Mouse (Mus musculus): Measurements from ENCODE around the gene Polr3g. TPM values are rescaled to one million over a fixed set of nuclear protein-coding genes. Genes with fewer than 3 reads are reported as not detected.

The Polr3g gene
- polyA plus RNA-seq, 1 experiment: 5.2 TPM

GRCm38 (mm10) chr13:81709805-81710204, 1.0 kb downstream of the Polr3g start:
- H3K27ac ChIP-seq (ENCODE audit: insufficient read depth, low read length): no peak overlapping the region
- 26% methylated on average over 4 of the region's 4 CpGs for WGBS
- H3K4me3 ChIP-seq (replicated peaks; ENCODE audit: insufficient read depth, low read depth, low read length): no peak overlapping the region
- no peaks in the 10 kb centered on the region for H3K27me3 ChIP-seq (ENCODE audit: control insufficient read depth, insufficient read depth, low read length)
- TF ChIP-seq CTCF (IDR thresholded peaks at IDR 0.05; ENCODE audit: borderline replicate concordance, insufficient read depth, low read depth, low read length): no peak
- TF ChIP-seq POLR2A (IDR thresholded peaks at IDR 0.05; ENCODE audit: borderline replicate concordance, insufficient read depth, low read length): no peak
- peaks cover 2% of the 10 kb centered on the region for H3K4me1 ChIP-seq (ENCODE audit: control insufficient read depth, insufficient read depth, low read length)
- DNase-seq: no peak

- no peak overlapping the region for H3K4me3 ChIP-seq (replicated peaks; ENCODE audit: insufficient read depth, low read depth, low read length)
- WGBS: 67% methylated on average over 5 of the region's 5 CpGs
- no peak for TF ChIP-seq POLR2A (IDR thresholded peaks at IDR 0.05; ENCODE audit: borderline replicate concordance, insufficient read depth, low read length)
- no peak for DNase-seq
- no peak overlapping the region for H3K27ac ChIP-seq (ENCODE audit: insufficient read depth, low read length)
- no peaks in the 10 kb centered on the region for H3K27me3 ChIP-seq (ENCODE audit: control insufficient read depth, insufficient read depth, low read length)
- H3K4me1 ChIP-seq (ENCODE audit: control insufficient read depth, insufficient read depth, low read length): no peaks in the 10 kb centered on the region
Observed at GRCm38 (mm10) chr13:81706311-81706710, 4.5 kb downstream of the Polr3g start.

GRCm38 (mm10) chr13:81703621-81704020, 7.2 kb downstream of the Polr3g start:
- 83% methylated on average over 9 of the region's 9 CpGs for WGBS
- H3K27ac ChIP-seq (ENCODE audit: insufficient read depth, low read length): no peak overlapping the region

GRCm38 (mm10) chr13:81703148-81703547, 7.7 kb downstream of the Polr3g start:
- Histone ChIP-seq H3K4me1 (ENCODE audit: control insufficient read depth, insufficient read depth, low read length) (no peaks in the 10 kb centered on the region), H3K27ac (ENCODE audit: insufficient read depth, low read length) (no peak overlapping the region), H3K27me3 (ENCODE audit: control insufficient read depth, insufficient read depth, low read length) (no peaks in the 10 kb centered on the region), H3K4me3 (replicated peaks; ENCODE audit: insufficient read depth, low read depth, low read length) (no peak overlapping the region)
- WGBS: 66% methylated on average over 7 of the region's 7 CpGs
- no peak for DNase-seq
- TF ChIP-seq CTCF (IDR thresholded peaks at IDR 0.05; ENCODE audit: borderline replicate concordance, insufficient read depth, low read depth, low read length): no peak
- no peak for TF ChIP-seq POLR2A (IDR thresholded peaks at IDR 0.05; ENCODE audit: borderline replicate concordance, insufficient read depth, low read length)

More at GRCm38 (mm10) chr13:81703621-81704020, 7.2 kb downstream of the Polr3g start:
- Histone ChIP-seq H3K27me3 (ENCODE audit: control insufficient read depth, insufficient read depth, low read length) (no peaks in the 10 kb centered on the region), H3K4me3 (replicated peaks; ENCODE audit: insufficient read depth, low read depth, low read length) (no peak overlapping the region), H3K4me1 (ENCODE audit: control insufficient read depth, insufficient read depth, low read length) (no peaks in the 10 kb centered on the region)
- TF ChIP-seq POLR2A (IDR thresholded peaks at IDR 0.05; ENCODE audit: borderline replicate concordance, insufficient read depth, low read length) (no peak), CTCF (IDR thresholded peaks at IDR 0.05; ENCODE audit: borderline replicate concordance, insufficient read depth, low read depth, low read length) (no peak)
- DNase-seq: no peak

GRCm38 (mm10) chr13:81694446-81694845, 16.4 kb downstream of the Polr3g start:
- H3K27me3 ChIP-seq (ENCODE audit: control insufficient read depth, insufficient read depth, low read length): no peaks in the 10 kb centered on the region
- TF ChIP-seq CTCF (IDR thresholded peaks at IDR 0.05; ENCODE audit: borderline replicate concordance, insufficient read depth, low read depth, low read length) (no peak), POLR2A (IDR thresholded peaks at IDR 0.05; ENCODE audit: borderline replicate concordance, insufficient read depth, low read length) (no peak)
- 93% methylated on average over 12 of the region's 12 CpGs for WGBS
- H3K27ac ChIP-seq (ENCODE audit: insufficient read depth, low read length): no peak overlapping the region
- H3K4me1 ChIP-seq (ENCODE audit: control insufficient read depth, insufficient read depth, low read length): no peaks in the 10 kb centered on the region
- H3K4me3 ChIP-seq (replicated peaks; ENCODE audit: insufficient read depth, low read depth, low read length): no peak overlapping the region
- no peak for DNase-seq

GRCm38 (mm10) chr13:81691606-81692005, 19.2 kb downstream of the Polr3g start:
- WGBS: 26% methylated on average over 9 of the region's 9 CpGs
- Histone ChIP-seq H3K4me3 (replicated peaks; ENCODE audit: insufficient read depth, low read depth, low read length) (no peak overlapping the region), H3K27ac (ENCODE audit: insufficient read depth, low read length) (no peak overlapping the region), H3K27me3 (ENCODE audit: control insufficient read depth, insufficient read depth, low read length) (no peaks in the 10 kb centered on the region), H3K4me1 (ENCODE audit: control insufficient read depth, insufficient read depth, low read length) (no peaks in the 10 kb centered on the region)
- DNase-seq: no peak
- TF ChIP-seq POLR2A (IDR thresholded peaks at IDR 0.05; ENCODE audit: borderline replicate concordance, insufficient read depth, low read length) (no peak), CTCF (IDR thresholded peaks at IDR 0.05; ENCODE audit: borderline replicate concordance, insufficient read depth, low read depth, low read length) (no peak)

GRCm38 (mm10) chr13:81690477-81690876, 20.3 kb downstream of the Polr3g start:
- H3K27me3 ChIP-seq (ENCODE audit: control insufficient read depth, insufficient read depth, low read length): no peaks in the 10 kb centered on the region
- DNase-seq: no peak
- H3K4me1 ChIP-seq (ENCODE audit: control insufficient read depth, insufficient read depth, low read length): no peaks in the 10 kb centered on the region
- H3K27ac ChIP-seq (ENCODE audit: insufficient read depth, low read length): no peak overlapping the region
- no peak for TF ChIP-seq CTCF (IDR thresholded peaks at IDR 0.05; ENCODE audit: borderline replicate concordance, insufficient read depth, low read depth, low read length)
- TF ChIP-seq POLR2A (IDR thresholded peaks at IDR 0.05; ENCODE audit: borderline replicate concordance, insufficient read depth, low read length): no peak
- no peak overlapping the region for H3K4me3 ChIP-seq (replicated peaks; ENCODE audit: insufficient read depth, low read depth, low read length)
- 80% methylated on average over 10 of the region's 10 CpGs for whole genome bisulfite sequencing

- no peaks in the 10 kb centered on the region for H3K4me1 ChIP-seq (ENCODE audit: control insufficient read depth, insufficient read depth, low read length)
- 87% methylated on average over 3 of the region's 3 CpGs for WGBS
- no peak for TF ChIP-seq CTCF (IDR thresholded peaks at IDR 0.05; ENCODE audit: borderline replicate concordance, insufficient read depth, low read depth, low read length)
- no peak for TF ChIP-seq POLR2A (IDR thresholded peaks at IDR 0.05; ENCODE audit: borderline replicate concordance, insufficient read depth, low read length)
- H3K4me3 ChIP-seq (replicated peaks; ENCODE audit: insufficient read depth, low read depth, low read length): no peak overlapping the region
- no peak overlapping the region for H3K27ac ChIP-seq (ENCODE audit: insufficient read depth, low read length)
- no peak for DNase-seq
- H3K27me3 ChIP-seq (ENCODE audit: control insufficient read depth, insufficient read depth, low read length): no peaks in the 10 kb centered on the region
Observed at GRCm38 (mm10) chr13:81689587-81689986, 21.2 kb downstream of the Polr3g start.

Measured in cerebellum, adult 2 months (tissue).